Mouse (Mus musculus): ENCODE data around the gene Stfa2. TPM values are rescaled to one million over a fixed set of nuclear protein-coding genes. Genes with fewer than 3 reads are reported as not detected.
"Not testable (repeated sequence)": the region's sequence is repeated elsewhere in the genome, so short reads cannot be mapped to it uniquely, and the experiment has no call there.

Stfa2 gene
- polyA plus RNA-seq (2014; fragmentation: Nextera tagmentation; extraction: Ambion mirVana), result not detected in 2 replicates

GRCm38 (mm10) chr16:36408357-36408756 lies at the start of gene Stfa2:
Stfa2 (minus strand) TSS chr16:36408457.
- H3K36me3 ChIP-seq (ENCODE audit: control insufficient read depth, insufficient read depth, low read length), result no peaks in the 10 kb centered on the region
- no peaks in the 10 kb centered on the region for H3K9me3 ChIP-seq (ENCODE audit: control insufficient read depth, low read length)
- H3K9ac ChIP-seq (ENCODE audit: low read length), result no peak within 1 kb of the TSS
- H3K27ac ChIP-seq (ENCODE audit: low read depth), result no peak within 1 kb of the TSS
- H3K4me2 ChIP-seq (ENCODE audit: low read length), result no peak within 1 kb of the TSS
- H3K27me3 ChIP-seq (replicated peaks; ENCODE audit: control insufficient read depth, insufficient read depth, low read length), result no peaks in the 10 kb centered on the region
- no peaks in the 10 kb centered on the region for H3K4me1 ChIP-seq (replicated peaks; ENCODE audit: control insufficient read depth, insufficient read depth, low read length)
- H3K4me3 ChIP-seq (ENCODE audit: low read depth, low read length), result no peak within 1 kb of the TSS
- no peak for ATAC-seq (replicated peaks; ENCODE audit: low FRiP score, low TSS enrichment, low read depth)
- no peak for DNase-seq (ENCODE audit: low spot score)

DNA sequence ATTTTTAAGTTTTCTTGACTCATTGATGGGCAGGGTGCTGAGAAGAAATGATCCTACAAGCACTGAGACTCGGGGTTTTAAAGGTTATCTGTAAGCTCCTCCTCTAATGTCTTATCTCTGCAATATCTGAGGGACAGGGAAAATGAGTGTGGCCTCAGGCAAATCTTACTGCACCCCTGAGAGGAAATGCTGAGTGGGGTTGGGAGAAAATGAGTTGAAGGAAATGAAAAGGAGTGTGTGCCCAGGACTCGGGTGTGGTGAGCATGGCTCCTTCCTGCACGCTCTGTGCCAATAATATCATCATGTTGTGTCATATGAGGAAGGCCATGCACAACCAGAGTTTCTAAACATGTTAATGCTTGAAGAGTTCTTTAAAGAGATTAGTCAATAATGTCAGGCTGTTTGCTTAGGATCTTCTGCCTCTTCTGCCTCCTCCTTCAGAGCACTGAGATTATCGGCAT lies 47.1 kb upstream of the Stfa2 start, which contains the start of gene Stfa3:
Gene Stfa3, minus strand, starts transcription at position 51 of the 461 bp plus-strand sequence.
- DNase-seq (ENCODE audit: low spot score), result no peak
- H3K4me1 ChIP-seq (replicated peaks; ENCODE audit: control insufficient read depth, insufficient read depth, low read length), result no peaks in the 10 kb centered on the region
- 80% methylated on average over 4 of the region's 4 CpGs for WGBS
- no peak for ATAC-seq (replicated peaks; ENCODE audit: low FRiP score, low TSS enrichment, low read depth)
- H3K4me3 ChIP-seq (ENCODE audit: low read depth, low read length), result no peak within 1 kb of the TSS
- H3K27ac ChIP-seq (ENCODE audit: low read depth), result no peak within 1 kb of the TSS
- no peak within 1 kb of the TSS for H3K9ac ChIP-seq (ENCODE audit: low read length)
- H3K4me2 ChIP-seq (ENCODE audit: low read length), result no peak within 1 kb of the TSS
- no peaks in the 10 kb centered on the region for H3K36me3 ChIP-seq (ENCODE audit: control insufficient read depth, insufficient read depth, low read length)
- no peaks in the 10 kb centered on the region for H3K9me3 ChIP-seq (ENCODE audit: control insufficient read depth, low read length)
- H3K27me3 ChIP-seq (replicated peaks; ENCODE audit: control insufficient read depth, insufficient read depth, low read length), result no peaks in the 10 kb centered on the region

- not testable (repeated sequence) for DNase-seq (ENCODE audit: low spot score); H3K9ac ChIP-seq (ENCODE audit: low read length); H3K4me2 ChIP-seq (ENCODE audit: low read length); H3K4me3 ChIP-seq (ENCODE audit: low read depth, low read length); H3K27me3 ChIP-seq (replicated peaks; ENCODE audit: control insufficient read depth, insufficient read depth, low read length); H3K9me3 ChIP-seq (ENCODE audit: control insufficient read depth, low read length); H3K4me1 ChIP-seq (replicated peaks; ENCODE audit: control insufficient read depth, insufficient read depth, low read length); H3K36me3 ChIP-seq (ENCODE audit: control insufficient read depth, insufficient read depth, low read length); H3K27ac ChIP-seq (ENCODE audit: low read depth); ATAC-seq (replicated peaks; ENCODE audit: low FRiP score, low TSS enrichment, low read depth)
- 70% methylated on average over 1 of the region's 1 CpGs for WGBS
Observed at GRCm38 (mm10) chr16:36420979-36421378, 12.7 kb upstream of the Stfa2 start.

DNA sequence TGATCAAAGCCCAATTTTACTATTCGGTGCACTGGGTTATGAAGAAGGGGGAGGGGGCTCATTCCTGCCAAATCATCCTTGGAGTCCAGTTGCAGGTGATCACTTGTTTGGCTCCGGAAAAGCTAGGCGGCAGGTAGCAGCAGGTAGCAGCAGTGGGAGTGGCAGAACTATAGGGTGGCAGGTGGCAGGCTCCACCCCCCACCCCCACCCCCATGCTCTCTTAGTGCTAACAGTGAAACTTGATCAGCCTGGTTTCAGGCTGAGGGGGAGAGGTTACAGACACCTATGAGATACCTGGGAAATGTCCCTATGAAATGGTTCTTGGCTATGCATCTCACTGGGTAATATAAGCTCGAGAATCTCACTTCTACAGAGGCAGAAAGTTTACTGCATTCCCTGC lies 19.2 kb downstream of the Stfa2 start:
- ATAC-seq (replicated peaks; ENCODE audit: low FRiP score, low TSS enrichment, low read depth) (no peak), DNase-seq (ENCODE audit: low spot score) (no peak)
- Histone ChIP-seq H3K9ac (ENCODE audit: low read length) (no peak overlapping the region), H3K27ac (ENCODE audit: low read depth) (no peak overlapping the region), H3K4me2 (ENCODE audit: low read length) (no peak overlapping the region), H3K9me3 (ENCODE audit: control insufficient read depth, low read length) (no peaks in the 10 kb centered on the region), H3K36me3 (ENCODE audit: control insufficient read depth, insufficient read depth, low read length) (no peaks in the 10 kb centered on the region), H3K27me3 (replicated peaks; ENCODE audit: control insufficient read depth, insufficient read depth, low read length) (no peaks in the 10 kb centered on the region), H3K4me1 (replicated peaks; ENCODE audit: control insufficient read depth, insufficient read depth, low read length) (no peaks in the 10 kb centered on the region), H3K4me3 (ENCODE audit: low read depth, low read length) (no peak overlapping the region)
- WGBS, result 13% methylated on average over 4 of the region's 4 CpGs

- H3K9ac ChIP-seq (ENCODE audit: low read length); H3K27me3 ChIP-seq (replicated peaks; ENCODE audit: control insufficient read depth, insufficient read depth, low read length); H3K36me3 ChIP-seq (ENCODE audit: control insufficient read depth, insufficient read depth, low read length); H3K4me2 ChIP-seq (ENCODE audit: low read length); H3K4me3 ChIP-seq (ENCODE audit: low read depth, low read length); DNase-seq (ENCODE audit: low spot score); H3K27ac ChIP-seq (ENCODE audit: low read depth); H3K9me3 ChIP-seq (ENCODE audit: control insufficient read depth, low read length); ATAC-seq (replicated peaks; ENCODE audit: low FRiP score, low TSS enrichment, low read depth); H3K4me1 ChIP-seq (replicated peaks; ENCODE audit: control insufficient read depth, insufficient read depth, low read length): not testable (repeated sequence)
- 85% methylated on average over 3 of the region's 3 CpGs for WGBS
Observed at GRCm38 (mm10) chr16:36367648-36368047, 40.6 kb downstream of the Stfa2 start, which contains the start of gene BC100530. BC100530 (minus strand) TSS chr16:36367748.

Other genes starting within 250 kb of the Stfa2 start
- gene Gm5483, start 224.2 kb downstream of the Stfa2 start, polyA plus RNA-seq (2014; fragmentation: Nextera tagmentation; extraction: Ambion mirVana), result 1.6 TPM in 1 of 2 replicates, not detected in the other
- gene Gm5416, start 198.1 kb downstream of the Stfa2 start, polyA plus RNA-seq (2014; fragmentation: Nextera tagmentation; extraction: Ambion mirVana), result not detected in 2 replicates
- gene 2010005H15Rik, start 187.0 kb downstream of the Stfa2 start, polyA plus RNA-seq (2014; fragmentation: Nextera tagmentation; extraction: Ambion mirVana), result not detected in 2 replicates
- gene Stfa1, start 131.5 kb downstream of the Stfa2 start, polyA plus RNA-seq (2014; fragmentation: Nextera tagmentation; extraction: Ambion mirVana), result 0.70 and 2.6 TPM in 2 replicates
- not detected in 2 replicates for gene BC117090, start 74.1 kb downstream of the Stfa2 start, polyA plus RNA-seq (2014; fragmentation: Nextera tagmentation; extraction: Ambion mirVana)
- gene BC100530, start 40.7 kb downstream of the Stfa2 start, polyA plus RNA-seq (2014; fragmentation: Nextera tagmentation; extraction: Ambion mirVana), result 0.36 and 1.3 TPM in 2 replicates
- 0.52 and 0.53 TPM in 2 replicates for gene Stfa3, start 46.9 kb upstream of the Stfa2 start, polyA plus RNA-seq (2014; fragmentation: Nextera tagmentation; extraction: Ambion mirVana)
- 0.18 TPM in 1 of 2 replicates, not detected in the other for gene Casr, start 153.7 kb upstream of the Stfa2 start, polyA plus RNA-seq (2014; fragmentation: Nextera tagmentation; extraction: Ambion mirVana)

Measured in intestine, embryonic 14.5 days (tissue).